Mouse (Mus musculus) macrophage (primary cell): ENCODE results near the gene Spata32. TPM values are rescaled to one million over a fixed set of nuclear protein-coding genes. Genes with fewer than 3 reads are reported as not detected.

Source experiments
- H3K27ac ChIP-seq: fragments of 350-480 bp; formaldehyde crosslinking; 2 replicates; pipeline ENCODE4 v1.9.0; 2021
- H3K36me3 ChIP-seq: fragments of 350-480 bp; formaldehyde crosslinking; 2 replicates; pipeline ENCODE4 v1.9.0; 2021; ENCODE audit errors: inconsistent target
- H3K4me3 ChIP-seq: fragments of 350-480 bp; formaldehyde crosslinking; 2 replicates; pipeline ENCODE4 v1.9.0; 2021; ENCODE audit errors: inconsistent target
- H3K79me2 ChIP-seq: fragments of 350-480 bp; formaldehyde crosslinking; 2 replicates; pipeline ENCODE4 v1.9.0; 2021; ENCODE audit errors: inconsistent target
- WGBS: methylation state at CpG from one replicate; pipeline ENCODE4 v1.1.7; 2026; ENCODE audit warnings: inconsistent platforms; ENCODE audit not compliant: missing documents; 5-methylcytosine and 5-hydroxymethylcytosine counted together
- polyA plus RNA-seq: library from polyadenylated mRNA; stranded (reverse); fragments of 250-400 nt; gene quantifications from 3 replicates; pipeline ENCODE4 v1.2.4, GENCODE M21; 2018; ENCODE audit warnings: inconsistent platforms

Gene Spata32
- polyA plus RNA-seq, 1 experiment from 2014 or later = not detected

- WGBS = 89% methylated on average over 8 of the region's 8 CpGs
- Histone ChIP-seq H3K27ac (peak overlapping the region; percentile 77), H3K4me3 (no peak overlapping the region), H3K36me3 (peaks cover 29% of the 10 kb centered on the region), H3K79me2 (peaks cover 93% of the 10 kb centered on the region)
Observed at GRCm38 (mm10) chr11:103178748-103179147, 39.5 kb downstream of the Spata32 start.

GRCm38 (mm10) chr11:103177815-103178485, 40.3 kb downstream of the Spata32 start:
- peak overlapping the region; percentile 77 for H3K27ac ChIP-seq

GRCm38 (mm10) chr11:103177216-103177615, 41.0 kb downstream of the Spata32 start:
- peaks cover 20% of the 10 kb centered on the region; the same call in 1 of the 2 replicates for H3K36me3 ChIP-seq
- H3K79me2 ChIP-seq = peaks cover 100% of the 10 kb centered on the region
- H3K4me3 ChIP-seq = peak overlapping the region; percentile 9; the same call in 1 of the 2 replicates
- H3K27ac ChIP-seq = peak overlapping the region; percentile 77
- WGBS = 45% methylated on average over 5 of the region's 5 CpGs

More at GRCm38 (mm10) chr11:103177815-103178485, 40.3 kb downstream of the Spata32 start:
- Histone ChIP-seq H3K79me2 (peaks cover 100% of the 10 kb centered on the region), H3K36me3 (peaks cover 27% of the 10 kb centered on the region), H3K4me3 (peak overlapping the region; percentile 9; the same call in 1 of the 2 replicates)
- 2% methylated on average over 13 of the region's 15 CpGs for WGBS

- peaks cover 14% of the 10 kb centered on the region; the same call in 1 of the 2 replicates for H3K36me3 ChIP-seq
- peaks cover 100% of the 10 kb centered on the region for H3K79me2 ChIP-seq
- 88% methylated on average over 1 of the region's 1 CpGs for WGBS
- H3K27ac ChIP-seq = peak overlapping the region; percentile 77
- H3K4me3 ChIP-seq = no peak overlapping the region
Observed at GRCm38 (mm10) chr11:103176510-103176909, 41.7 kb downstream of the Spata32 start.

- H3K27ac ChIP-seq = peak overlapping the region; percentile 77
- no peak overlapping the region for H3K4me3 ChIP-seq
- H3K36me3 ChIP-seq = peaks cover 10% of the 10 kb centered on the region; the same call in 1 of the 2 replicates
- 37% methylated on average over 14 of the region's 14 CpGs for WGBS
- peaks cover 97% of the 10 kb centered on the region for H3K79me2 ChIP-seq
Observed at GRCm38 (mm10) chr11:103175688-103176442, 42.4 kb downstream of the Spata32 start.

GRCm38 (mm10) chr11:103174891-103175391, 43.3 kb downstream of the Spata32 start:
- Histone ChIP-seq H3K27ac (peak overlapping the region; percentile 77), H3K79me2 (peaks cover 88% of the 10 kb centered on the region), H3K4me3 (peak overlapping the region; percentile 1; the same call in 1 of the 2 replicates), H3K36me3 (peaks cover under 1% of the 10 kb centered on the region; the same call in 1 of the 2 replicates)
- WGBS = 6% methylated on average over 7 of the region's 8 CpGs

GRCm38 (mm10) chr11:103174411-103174832, 43.8 kb downstream of the Spata32 start:
- H3K4me3 ChIP-seq = no peak overlapping the region; the same call in 1 of the 2 replicates
- peak overlapping the region; percentile 77 for H3K27ac ChIP-seq
- H3K36me3 ChIP-seq = no peaks in the 10 kb centered on the region
- H3K79me2 ChIP-seq = peaks cover 82% of the 10 kb centered on the region
- 21% methylated on average over 5 of the region's 5 CpGs for WGBS

GRCm38 (mm10) chr11:103173771-103174344, 44.4 kb downstream of the Spata32 start:
- WGBS = 55% methylated on average over 11 of the region's 11 CpGs
- H3K4me3 ChIP-seq = no peak overlapping the region
- H3K27ac ChIP-seq = peak overlapping the region; percentile 77
- peaks cover 77% of the 10 kb centered on the region for H3K79me2 ChIP-seq
- no peaks in the 10 kb centered on the region for H3K36me3 ChIP-seq

- Histone ChIP-seq H3K27ac (peak overlapping the region; percentile 77), H3K4me3 (peak overlapping the region; percentile 68)
- 56% methylated on average over 7 of the region's 7 CpGs for WGBS
Observed at GRCm38 (mm10) chr11:103173041-103173770, 45.0 kb downstream of the Spata32 start.

GRCm38 (mm10) chr11:103172392-103173040, 45.7 kb downstream of the Spata32 start:
- Histone ChIP-seq H3K36me3 (no peaks in the 10 kb centered on the region), H3K27ac (peak overlapping the region; percentile 77), H3K79me2 (peaks cover 63% of the 10 kb centered on the region), H3K4me3 (peak overlapping the region; percentile 68)
- 12% methylated on average over 6 of the region's 6 CpGs for WGBS

More at GRCm38 (mm10) chr11:103173041-103173770, 45.0 kb downstream of the Spata32 start:
- Histone ChIP-seq H3K79me2 (peaks cover 70% of the 10 kb centered on the region), H3K36me3 (no peaks in the 10 kb centered on the region)

GRCm38 (mm10) chr11:103171703-103172391, 46.4 kb downstream of the Spata32 start:
- Histone ChIP-seq H3K79me2 (peaks cover 57% of the 10 kb centered on the region), H3K4me3 (peak overlapping the region; percentile 68), H3K36me3 (no peaks in the 10 kb centered on the region), H3K27ac (peak overlapping the region; percentile 77)
- 5% methylated on average over 9 of the region's 9 CpGs for WGBS

- Histone ChIP-seq H3K27ac (peak overlapping the region; percentile 77), H3K79me2 (peaks cover 51% of the 10 kb centered on the region), H3K4me3 (peak overlapping the region; percentile 68), H3K36me3 (no peaks in the 10 kb centered on the region)
- WGBS = 2% methylated on average over 23 of the region's 23 CpGs
Observed at GRCm38 (mm10) chr11:103171286-103171620, 47.0 kb downstream of the Spata32 start.
